Mouse (Mus musculus): ENCODE results near the gene Gm10647. TPM values are rescaled to one million over a fixed set of nuclear protein-coding genes. Genes with fewer than 3 reads are reported as not detected.
"Not testable (repeated sequence)": the region's sequence is repeated elsewhere in the genome, so short reads cannot be mapped to it uniquely, and the experiment has no call there.

Gene Gm10647
- polyA plus RNA-seq (2016; fragmentation: Nextera tagmentation; extraction: Ambion mirVana) = 0.24 and 0.61 TPM in 2 replicates

DNA sequence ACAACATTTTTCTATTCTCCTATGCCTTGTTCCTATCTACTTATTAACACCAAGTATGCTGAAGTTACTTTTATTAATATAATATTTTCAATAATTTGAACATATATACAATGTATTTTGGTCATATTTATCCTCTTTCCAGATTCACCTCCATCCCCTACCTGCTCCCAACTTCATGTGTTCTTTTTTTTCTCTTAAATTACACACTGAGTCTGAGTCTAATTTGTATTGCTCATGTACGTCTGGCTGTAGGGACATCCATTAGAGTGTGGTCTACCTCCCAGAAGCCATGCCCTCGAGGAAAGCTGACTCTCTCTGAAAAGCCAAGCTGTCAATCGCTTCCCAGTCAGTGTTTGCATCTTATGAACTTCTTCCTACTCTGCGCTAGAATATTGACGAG is at the start of gene Gm10647:
Gene Gm10647, plus strand, starts transcription at position 301 of the 400 bp plus-strand sequence.
- Histone ChIP-seq H3K36me3 (no peaks in the 10 kb centered on the region), H3K4me3 (peak within 1 kb of the TSS; percentile 70), H3K27ac (ENCODE audit: poor library complexity, severe bottlenecking) (peak within 1 kb of the TSS; percentile 95; the same call in 1 of the 2 replicates), H3K9me3 (replicated peaks) (no peaks in the 10 kb centered on the region), H3K4me2 (peak within 1 kb of the TSS; percentile 87), H3K27me3 (replicated peaks) (no peaks in the 10 kb centered on the region), H3K9ac (peak within 1 kb of the TSS; percentile 65; the same call in 1 of the 2 replicates), H3K4me1 (replicated peaks) (peaks cover 7% of the 10 kb centered on the region; the same call in 1 of the 2 replicates)
- ATAC-seq (ENCODE audit: insufficient number of reproducible peaks, low FRiP score) = no peak
- WGBS = 78% methylated on average over 5 of the region's 5 CpGs

- Histone ChIP-seq H3K27me3 (replicated peaks) (0 out of 2 replicates have a peak, but pooled peaks cover 6% of the 10 kb centered on the region), H3K27ac (ENCODE audit: poor library complexity, severe bottlenecking) (no peak overlapping the region), H3K9me3 (replicated peaks) (no peaks in the 10 kb centered on the region), H3K36me3 (no peaks in the 10 kb centered on the region), H3K4me3 (0 out of 2 replicates have a peak overlapping the region, but pooled peaks have one; percentile 2), H3K4me1 (replicated peaks) (peaks cover 7% of the 10 kb centered on the region; the same call in 1 of the 2 replicates), H3K4me2 (peak overlapping the region; percentile 44), H3K9ac (no peak overlapping the region)
- 55% methylated on average over 15 of the region's 15 CpGs for WGBS
- no peak for ATAC-seq (ENCODE audit: insufficient number of reproducible peaks, low FRiP score)
Observed at GRCm38 (mm10) chr9:66748390-66748789, 48.4 kb upstream of the Gm10647 start.

DNA sequence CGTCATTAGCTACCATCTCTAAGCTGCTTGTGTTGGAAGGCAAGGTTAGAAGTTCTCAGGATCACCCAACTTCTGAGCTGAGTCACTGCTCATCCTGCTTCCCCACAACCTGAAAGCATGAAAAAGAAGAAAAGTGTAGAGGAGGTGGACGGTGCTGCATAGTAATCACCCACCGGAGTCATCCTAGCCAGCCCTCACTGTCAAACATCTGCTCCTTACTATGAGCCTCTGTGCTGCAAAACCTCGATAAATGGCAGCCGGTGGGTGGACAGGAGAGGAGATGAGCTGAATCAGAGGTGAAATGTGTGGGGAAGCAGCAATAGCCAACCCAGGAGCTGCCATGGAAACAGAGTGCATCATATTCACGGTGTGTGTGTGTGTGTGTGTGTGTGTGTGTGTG is 44.0 kb upstream of the Gm10647 start:
- Histone ChIP-seq H3K27me3 (replicated peaks) (no peaks in the 10 kb centered on the region), H3K4me2 (no peak overlapping the region), H3K36me3 (no peaks in the 10 kb centered on the region), H3K27ac (ENCODE audit: poor library complexity, severe bottlenecking) (no peak overlapping the region), H3K9ac (no peak overlapping the region), H3K4me3 (no peak overlapping the region), H3K4me1 (replicated peaks) (peaks cover 7% of the 10 kb centered on the region; the same call in 1 of the 2 replicates), H3K9me3 (replicated peaks) (no peaks in the 10 kb centered on the region)
- WGBS = 75% methylated on average over 6 of the region's 6 CpGs
- no peak for ATAC-seq (ENCODE audit: insufficient number of reproducible peaks, low FRiP score)

DNA sequence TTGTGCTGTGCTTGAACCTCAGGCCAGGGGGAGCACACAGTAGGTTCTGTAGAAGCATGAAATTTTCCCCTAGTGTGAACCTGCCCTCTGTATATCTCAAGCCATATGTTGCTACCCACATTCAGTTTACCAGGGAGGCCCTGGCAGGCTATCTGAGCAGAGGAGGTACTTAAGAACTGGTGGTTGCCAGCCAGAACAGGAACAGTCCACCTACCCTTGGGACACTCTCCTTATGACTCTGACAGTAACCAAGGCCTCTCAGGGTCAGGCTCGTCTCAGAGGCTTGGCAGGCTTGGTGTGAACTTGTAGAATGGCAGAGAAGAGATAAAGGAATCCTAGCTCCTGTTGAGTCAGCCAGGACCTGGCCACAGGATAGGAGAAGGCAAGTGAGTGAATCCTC is 35.8 kb upstream of the Gm10647 start:
- no peak for ATAC-seq (ENCODE audit: insufficient number of reproducible peaks, low FRiP score)
- no peaks in the 10 kb centered on the region for H3K4me1 ChIP-seq (replicated peaks)
- H3K9me3 ChIP-seq (replicated peaks) = no peaks in the 10 kb centered on the region
- H3K27me3 ChIP-seq (replicated peaks) = no peaks in the 10 kb centered on the region
- no peak overlapping the region for H3K27ac ChIP-seq (ENCODE audit: poor library complexity, severe bottlenecking)
- no peaks in the 10 kb centered on the region for H3K36me3 ChIP-seq
- H3K9ac ChIP-seq = no peak overlapping the region
- H3K4me3 ChIP-seq = no peak overlapping the region
- no peak overlapping the region for H3K4me2 ChIP-seq
- 23% methylated on average over 1 of the region's 1 CpGs for WGBS

DNA sequence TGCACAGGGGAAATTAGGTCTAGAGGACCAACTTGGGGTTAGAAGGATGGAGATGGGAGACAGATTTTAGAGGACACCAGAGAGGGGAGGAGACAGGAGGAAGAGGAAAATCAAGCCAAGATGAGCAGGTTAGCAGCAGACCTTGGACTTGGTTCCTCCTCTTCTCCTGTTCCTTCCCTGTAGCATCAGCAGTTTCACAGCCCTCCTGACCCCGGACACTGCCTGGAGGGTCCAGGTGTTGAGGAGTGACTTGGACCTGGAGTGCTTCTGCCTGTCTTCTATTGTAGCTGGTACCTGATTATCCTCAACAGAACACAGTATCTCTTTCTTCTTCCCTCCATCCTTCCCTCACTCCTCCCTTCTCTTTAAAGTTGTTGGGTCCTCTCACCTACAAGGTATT is 28.1 kb upstream of the Gm10647 start:
- no peak for ATAC-seq (ENCODE audit: insufficient number of reproducible peaks, low FRiP score)
- Histone ChIP-seq H3K9ac (no peak overlapping the region), H3K4me2 (no peak overlapping the region), H3K27me3 (replicated peaks) (no peaks in the 10 kb centered on the region), H3K4me3 (no peak overlapping the region), H3K36me3 (no peaks in the 10 kb centered on the region), H3K9me3 (replicated peaks) (no peaks in the 10 kb centered on the region), H3K4me1 (replicated peaks) (no peaks in the 10 kb centered on the region), H3K27ac (ENCODE audit: poor library complexity, severe bottlenecking) (no peak overlapping the region)
- WGBS = 76% methylated on average over 1 of the region's 1 CpGs

DNA sequence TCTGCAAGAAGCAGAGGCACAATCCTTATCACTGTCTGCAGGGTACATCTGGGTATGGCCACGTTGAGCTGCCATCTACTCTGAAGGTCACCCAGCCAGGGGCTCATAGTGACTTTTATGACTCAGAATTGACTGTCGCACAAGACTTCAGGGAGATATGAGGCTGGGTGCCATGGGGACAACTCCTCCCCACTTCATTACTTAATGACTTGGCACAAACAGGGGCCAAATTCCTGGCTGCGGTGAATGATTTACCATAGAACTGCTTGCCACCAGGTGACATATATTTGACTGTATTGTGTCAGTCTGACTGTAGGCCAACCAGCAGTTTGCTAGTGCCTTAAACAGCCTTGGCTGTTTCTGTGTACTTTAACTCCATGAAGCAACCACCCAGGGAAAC is 27.6 kb upstream of the Gm10647 start:
- Histone ChIP-seq H3K27ac (ENCODE audit: poor library complexity, severe bottlenecking) (no peak overlapping the region), H3K27me3 (replicated peaks) (no peaks in the 10 kb centered on the region), H3K9ac (no peak overlapping the region), H3K4me2 (no peak overlapping the region), H3K4me3 (no peak overlapping the region), H3K9me3 (replicated peaks) (no peaks in the 10 kb centered on the region), H3K36me3 (no peaks in the 10 kb centered on the region), H3K4me1 (replicated peaks) (no peaks in the 10 kb centered on the region)
- no peak for ATAC-seq (ENCODE audit: insufficient number of reproducible peaks, low FRiP score)
- WGBS = 70% methylated on average over 3 of the region's 3 CpGs

- Histone ChIP-seq H3K27ac (ENCODE audit: poor library complexity, severe bottlenecking) (no peak overlapping the region), H3K9ac (no peak overlapping the region), H3K9me3 (replicated peaks) (no peaks in the 10 kb centered on the region), H3K4me1 (replicated peaks) (no peaks in the 10 kb centered on the region), H3K36me3 (no peaks in the 10 kb centered on the region), H3K27me3 (replicated peaks) (no peaks in the 10 kb centered on the region), H3K4me3 (no peak overlapping the region), H3K4me2 (no peak overlapping the region)
- ATAC-seq (ENCODE audit: insufficient number of reproducible peaks, low FRiP score) = no peak
Observed at GRCm38 (mm10) chr9:66770701-66771100, 26.1 kb upstream of the Gm10647 start.

DNA sequence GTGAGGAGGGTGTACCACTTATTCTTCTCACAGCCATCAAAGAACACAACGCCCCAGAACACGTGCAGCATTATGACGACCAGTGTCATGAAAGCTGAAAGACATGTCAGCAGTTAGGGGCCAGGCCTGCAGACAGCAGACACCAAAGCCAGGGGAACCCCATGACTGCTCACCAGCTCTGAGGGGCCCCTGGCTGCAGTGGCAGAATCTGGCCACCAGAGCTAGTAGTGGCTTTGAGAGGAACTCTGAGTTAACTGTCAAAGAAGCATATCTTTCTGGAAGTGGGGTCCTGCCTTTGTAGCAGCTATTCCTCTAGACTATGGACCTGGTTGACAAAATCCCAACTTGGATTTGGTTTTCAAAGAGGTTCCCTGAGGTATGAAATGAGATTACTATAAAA is 12.3 kb upstream of the Gm10647 start:
- H3K27ac ChIP-seq (ENCODE audit: poor library complexity, severe bottlenecking); H3K9ac ChIP-seq; H3K4me1 ChIP-seq (replicated peaks); H3K4me3 ChIP-seq; H3K4me2 ChIP-seq; H3K36me3 ChIP-seq; H3K27me3 ChIP-seq (replicated peaks); H3K9me3 ChIP-seq (replicated peaks); ATAC-seq (ENCODE audit: insufficient number of reproducible peaks, low FRiP score): not testable (repeated sequence)
- 83% methylated on average over 1 of the region's 3 CpGs for WGBS

DNA sequence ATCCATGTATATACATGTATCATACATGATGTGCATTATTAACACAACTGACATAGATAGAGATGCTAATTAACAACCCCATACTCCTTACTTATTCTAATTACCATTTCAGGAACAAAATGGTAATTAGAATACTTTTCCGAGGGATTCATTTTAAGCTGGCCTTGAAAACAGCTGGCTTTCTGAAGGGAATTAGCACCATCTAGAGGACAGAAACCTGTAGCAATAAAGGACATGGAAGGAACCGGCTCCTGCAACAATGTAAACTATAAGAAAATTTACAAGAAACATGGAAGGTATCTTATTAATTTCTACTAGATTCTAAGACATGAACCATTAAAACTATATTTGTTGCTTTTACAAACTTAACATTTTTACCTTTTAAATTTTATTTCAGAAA is 9.0 kb upstream of the Gm10647 start:
- H3K9me3 ChIP-seq (replicated peaks) = no peaks in the 10 kb centered on the region
- WGBS = 18% methylated on average over 2 of the region's 2 CpGs
- ATAC-seq (ENCODE audit: insufficient number of reproducible peaks, low FRiP score) = no peak

DNA sequence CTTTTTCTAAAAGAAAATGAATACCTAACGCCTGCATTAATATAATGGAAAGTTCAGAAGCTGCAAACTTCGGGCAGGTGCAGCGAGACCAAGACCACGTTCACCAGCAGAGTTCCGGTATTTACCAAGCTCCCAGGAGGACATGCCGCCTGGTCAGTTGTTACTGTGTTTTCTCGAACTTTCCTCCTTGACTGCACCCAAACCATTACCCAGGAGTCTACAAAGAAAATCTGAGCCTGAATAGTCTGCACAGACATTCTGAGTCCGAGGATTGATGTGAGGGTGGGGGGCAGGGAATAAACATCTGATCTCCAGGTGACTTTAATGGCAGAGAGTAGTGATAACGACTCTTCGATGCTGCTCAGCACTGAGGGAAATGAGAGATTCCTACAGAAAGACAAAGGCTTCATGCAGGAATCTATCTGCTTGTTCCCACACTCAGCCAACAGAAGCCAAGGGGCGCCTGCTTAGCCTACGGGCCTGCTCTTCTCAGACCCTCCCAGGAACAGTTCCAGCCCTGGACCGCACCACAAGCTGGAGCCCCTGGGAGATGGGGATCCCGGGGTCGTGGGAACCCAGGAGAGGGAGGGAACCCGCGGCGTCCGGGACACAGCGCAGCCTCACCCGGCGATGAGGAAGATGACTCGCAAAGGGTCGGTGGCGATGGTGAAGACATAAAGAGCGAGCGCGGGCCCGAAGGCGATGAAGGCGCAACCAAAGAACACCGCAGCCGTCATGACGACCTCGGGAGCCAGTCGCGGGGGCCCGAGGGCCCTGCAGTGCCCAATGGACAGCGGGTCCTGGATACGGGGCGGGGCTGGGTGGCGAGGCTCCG is 2.0 kb upstream of the Gm10647 start:
- peak; percentile 9 for ATAC-seq (ENCODE audit: insufficient number of reproducible peaks, low FRiP score)
- WGBS = 2% methylated on average over 43 of the region's 43 CpGs

More for the DNA sequence above, 9.0 kb upstream of the Gm10647 start:
- H3K36me3 ChIP-seq = peaks cover 10% of the 10 kb centered on the region
- H3K9ac ChIP-seq = no peak overlapping the region
- H3K27ac ChIP-seq (ENCODE audit: poor library complexity, severe bottlenecking) = no peak overlapping the region
- H3K4me1 ChIP-seq (replicated peaks) = no peaks in the 10 kb centered on the region
- no peak overlapping the region for H3K4me2 ChIP-seq
- no peaks in the 10 kb centered on the region for H3K27me3 ChIP-seq (replicated peaks)
- no peak overlapping the region for H3K4me3 ChIP-seq

DNA sequence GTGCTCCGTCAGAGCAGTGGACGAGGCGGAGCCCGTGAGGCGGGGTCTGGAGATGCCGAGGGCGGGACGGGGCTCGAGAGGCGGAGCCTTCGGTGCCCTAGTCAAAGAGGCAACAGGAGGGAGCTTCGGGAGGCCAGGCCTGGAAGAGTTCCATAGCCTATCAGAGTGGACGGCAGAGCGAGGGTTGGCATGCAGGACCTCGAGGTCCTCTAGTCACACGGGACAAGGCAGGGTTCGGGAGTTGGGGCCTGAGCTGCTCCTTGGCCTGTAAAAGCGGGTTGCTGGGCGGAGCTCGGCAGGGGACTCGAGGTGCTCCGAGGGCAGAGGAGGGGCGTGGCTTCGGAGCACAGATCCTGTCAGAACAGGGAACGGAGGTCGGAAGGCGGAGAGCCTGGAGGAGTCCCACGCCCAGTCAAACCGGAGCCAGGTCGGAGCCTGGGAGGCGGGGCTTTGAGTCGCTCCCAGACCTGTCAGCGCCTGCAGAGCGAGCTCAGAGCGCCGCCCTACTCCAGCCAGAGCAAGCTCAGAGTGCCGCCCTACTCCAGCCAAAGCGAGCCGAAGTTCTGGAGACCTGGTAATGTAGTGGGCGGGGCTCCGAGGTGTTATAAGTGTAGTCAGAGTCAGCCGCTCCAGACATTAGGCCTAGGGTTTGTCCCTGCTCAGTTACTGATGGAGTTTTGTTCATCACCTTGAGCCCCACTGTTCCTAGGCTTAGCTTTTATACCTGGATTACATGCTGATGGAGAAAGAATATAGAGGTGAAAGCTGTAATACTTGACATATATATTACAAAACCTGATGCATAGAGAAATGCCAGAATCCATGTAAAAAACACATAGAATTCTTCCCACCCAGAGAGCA is 1.1 kb upstream of the Gm10647 start, which contains the start of gene Aph1b:
Gene Aph1b, minus strand, starts transcription at position 27 of the 861 bp plus-strand sequence.
- under 1% methylated on average over 42 of the region's 42 CpGs for WGBS
- peak within 1 kb of the TSS; percentile 87 for H3K4me2 ChIP-seq
- peaks cover 5% of the 10 kb centered on the region; the same call in 1 of the 2 replicates for H3K4me1 ChIP-seq (replicated peaks)
- H3K9ac ChIP-seq = peak within 1 kb of the TSS; percentile 78
- H3K27me3 ChIP-seq (replicated peaks) = no peaks in the 10 kb centered on the region
- no peaks in the 10 kb centered on the region for H3K36me3 ChIP-seq
- H3K9me3 ChIP-seq (replicated peaks) = no peaks in the 10 kb centered on the region
- peak within 1 kb of the TSS; percentile 70 for H3K4me3 ChIP-seq
- ATAC-seq (ENCODE audit: insufficient number of reproducible peaks, low FRiP score) = peak; percentile 99
- H3K27ac ChIP-seq (ENCODE audit: poor library complexity, severe bottlenecking) = peak within 1 kb of the TSS; percentile 95

More for the DNA sequence above, 2.0 kb upstream of the Gm10647 start:
- peak overlapping the region; percentile 78 for H3K9ac ChIP-seq
- H3K9me3 ChIP-seq (replicated peaks) = no peaks in the 10 kb centered on the region
- H3K27ac ChIP-seq (ENCODE audit: poor library complexity, severe bottlenecking) = peak overlapping the region; percentile 95
- H3K4me3 ChIP-seq = peak overlapping the region; percentile 70
- H3K4me1 ChIP-seq (replicated peaks) = peaks cover 5% of the 10 kb centered on the region; the same call in 1 of the 2 replicates
- H3K36me3 ChIP-seq = peaks cover 7% of the 10 kb centered on the region
- H3K4me2 ChIP-seq = peak overlapping the region; percentile 87
- H3K27me3 ChIP-seq (replicated peaks) = no peaks in the 10 kb centered on the region
